Mouse (Mus musculus): Measurements from ENCODE around the gene H1fx. TPM values are rescaled to one million over a fixed set of nuclear protein-coding genes. Genes with fewer than 3 reads are reported as not detected.
"Not testable (repeated sequence)": the region's sequence is repeated elsewhere in the genome, so short reads cannot be mapped to it uniquely, and the experiment has no call there.

The H1fx gene
- total RNA-seq, 2 experiments from 2014 or later, result 56.4 to 66.3 TPM

DNA sequence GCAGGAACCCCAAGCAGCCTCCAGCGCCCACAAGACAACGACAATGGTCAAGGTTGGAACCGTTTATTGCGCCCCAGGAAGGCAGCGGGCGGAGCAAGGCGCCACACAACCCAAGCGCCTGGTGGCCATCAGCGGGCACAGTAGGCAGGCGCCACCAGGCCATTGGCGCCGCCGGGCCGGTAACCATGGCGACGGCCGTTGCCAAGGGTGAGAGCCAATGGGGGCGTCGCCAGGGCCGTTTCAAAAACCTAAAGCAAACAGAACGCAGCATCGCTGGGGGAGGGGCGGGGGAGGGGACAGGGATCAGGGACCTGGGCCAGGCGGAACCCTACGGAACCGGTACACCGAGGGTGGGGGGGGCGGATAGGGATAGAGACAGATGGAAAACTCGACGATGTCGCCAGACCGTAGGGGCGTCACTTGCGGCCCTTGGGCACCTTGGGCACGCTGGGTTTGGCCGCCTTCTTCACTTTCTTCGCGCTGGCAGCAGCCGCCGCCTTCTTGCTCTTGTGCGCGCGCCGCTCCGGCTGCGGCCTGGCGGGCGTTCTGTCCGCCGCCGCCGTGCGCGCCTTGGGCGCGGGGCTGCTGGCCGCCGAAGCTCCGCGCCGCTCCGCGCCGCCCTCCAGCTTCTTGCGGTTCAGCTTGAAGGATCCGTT is 935 bp downstream of the H1fx start:
- intact Hi-C loops (cut with DNase I), result loop anchor here (5.0 kb wide), 3 partner anchors 68 to 143 kb away; partner anchors contain the start of genes Cnbp, Gm45140, Hmces and Isy1
- peak; percentile 59 for TF ChIP-seq CTCF (IDR thresholded peaks at IDR 0.05)
- peak overlapping the region; percentile 60 for H3K4me3 ChIP-seq
- peak; percentile 83 to 86 for DNase-seq (ENCODE audit: extremely low spot score in 1 of 2, low spot score in 2 of 2)
- H3K27ac ChIP-seq, result peak overlapping the region; percentile 87

DNA sequence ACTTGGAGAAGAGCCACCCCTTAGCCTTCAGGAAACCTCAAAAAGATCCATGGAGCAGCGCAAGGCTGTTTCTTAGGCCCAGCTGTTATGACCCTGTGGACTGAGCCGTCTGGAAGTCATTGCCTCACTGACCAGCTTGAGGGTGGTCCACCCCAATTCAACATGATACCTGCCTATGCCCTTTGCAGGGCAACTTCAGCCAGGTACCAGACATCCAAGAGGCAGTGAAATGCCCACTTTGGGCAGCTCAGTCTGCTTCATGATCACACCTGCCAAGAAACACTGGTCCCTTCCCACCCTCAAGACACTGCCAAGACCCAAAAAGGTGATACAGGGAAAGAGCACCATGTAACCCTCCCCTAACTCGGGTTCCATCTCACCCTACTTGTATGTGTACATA is 1.7 kb downstream of the H1fx start:
- DNase-seq (ENCODE audit: extremely low spot score in 1 of 2, low spot score in 2 of 2), result no peak
- H3K27ac ChIP-seq, result peak overlapping the region; percentile 87; the same call in 1 of the 2 replicates
- H3K4me3 ChIP-seq, result no peak overlapping the region; the same call in 1 of the 2 replicates
- intact Hi-C loops (cut with DNase I), result loop anchor here (5.0 kb wide), 3 partner anchors 67 to 142 kb away; partner anchors contain the start of genes Cnbp, Gm45140, Hmces and Isy1
- no peak for TF ChIP-seq CTCF (IDR thresholded peaks at IDR 0.05)

DNA sequence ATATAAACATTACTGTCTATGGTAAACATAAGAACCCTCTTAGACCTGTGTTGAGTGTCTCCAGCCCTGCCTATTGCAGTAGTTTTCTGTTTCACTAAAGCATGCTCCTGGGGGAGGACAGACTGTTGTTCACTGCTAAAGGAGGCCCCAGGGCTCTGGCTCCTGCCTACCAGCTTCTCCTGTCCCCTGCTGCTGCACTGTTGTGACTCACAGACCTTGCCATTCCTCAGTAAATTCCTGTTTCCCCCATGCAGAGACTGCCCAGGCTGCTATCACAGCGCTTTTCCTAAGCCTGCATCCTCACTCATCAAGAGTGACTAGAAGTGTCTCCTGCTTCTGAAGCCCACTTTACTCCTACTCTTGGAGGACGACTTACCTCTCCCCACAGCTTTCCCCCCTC is 11.4 kb downstream of the H1fx start:
- TF ChIP-seq CTCF (IDR thresholded peaks at IDR 0.05), result no peak
- H3K27ac ChIP-seq, result no peak overlapping the region
- intact Hi-C loops (cut with DNase I), result no loop called here
- no peak for DNase-seq (ENCODE audit: extremely low spot score in 1 of 2, low spot score in 2 of 2)
- no peak overlapping the region for H3K4me3 ChIP-seq

DNA sequence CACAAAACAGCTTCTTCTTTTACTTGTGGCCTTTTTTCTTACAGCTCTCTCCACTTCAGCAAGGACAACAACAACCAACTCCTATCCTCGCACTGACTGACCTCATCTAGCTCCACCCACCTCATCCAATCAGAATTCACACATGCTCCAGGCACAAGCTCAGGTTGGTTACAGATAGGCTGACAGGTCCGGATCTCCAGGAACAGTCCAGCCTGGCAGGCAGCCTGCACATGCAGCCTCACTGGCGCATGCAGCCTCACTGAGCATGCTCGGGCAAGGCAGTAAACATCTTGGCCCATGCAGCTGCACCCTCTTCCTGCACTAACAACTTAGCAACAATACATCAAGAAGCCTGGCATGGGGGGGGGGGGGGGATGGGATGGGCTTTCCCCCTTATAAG is 19.0 kb downstream of the H1fx start:
- intact Hi-C loops (cut with DNase I); H3K4me3 ChIP-seq; DNase-seq (ENCODE audit: extremely low spot score in 1 of 2, low spot score in 2 of 2); H3K27ac ChIP-seq: not testable (repeated sequence)

DNA sequence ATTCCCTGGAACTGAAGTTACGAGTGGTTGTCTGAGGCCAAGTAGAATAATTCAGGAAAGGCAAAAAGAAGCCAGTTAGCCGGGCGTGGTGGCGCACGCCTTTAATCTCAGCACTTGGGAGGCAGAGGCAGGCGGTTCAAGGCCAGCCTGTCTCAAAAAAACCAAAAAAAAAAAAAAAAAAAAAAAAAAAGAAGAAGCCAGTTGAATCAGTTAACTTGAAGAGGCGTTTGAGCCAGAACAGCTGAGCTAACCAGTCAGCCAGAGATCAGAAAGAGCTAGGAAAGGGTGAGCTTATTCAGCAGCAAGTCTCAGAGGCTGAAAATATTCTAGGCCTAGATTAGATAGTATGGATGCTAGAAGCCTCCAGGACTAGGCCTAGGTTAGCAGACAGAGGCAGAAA is 39.3 kb downstream of the H1fx start:
- intact Hi-C loops (cut with DNase I), result no loop called here
- TF ChIP-seq CTCF (IDR thresholded peaks at IDR 0.05), result no peak
- DNase-seq (ENCODE audit: extremely low spot score in 1 of 2, low spot score in 2 of 2), result no peak
- Histone ChIP-seq H3K4me3 (no peak overlapping the region), H3K27ac (no peak overlapping the region)

DNA sequence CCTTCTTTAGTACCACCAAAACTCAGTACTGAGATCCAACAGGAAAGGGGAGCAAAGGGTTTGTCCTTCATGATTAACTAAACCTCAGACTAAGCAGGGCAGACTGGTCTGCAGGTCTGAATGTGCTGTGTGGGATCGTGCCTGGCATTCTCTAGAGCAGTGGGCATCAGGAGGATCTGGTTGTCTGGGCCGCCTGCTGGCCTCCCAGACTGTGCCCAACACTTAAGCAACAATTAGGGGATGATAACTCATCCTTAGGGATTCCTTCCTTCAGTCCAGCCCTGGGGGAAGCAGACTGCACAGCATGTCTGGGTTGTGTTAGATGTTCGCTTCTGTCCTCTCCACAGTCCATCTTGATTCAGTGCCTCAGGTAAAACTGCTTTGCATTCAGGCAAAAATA is 42.5 kb downstream of the H1fx start:
- no peak overlapping the region for H3K4me3 ChIP-seq
- TF ChIP-seq CTCF (IDR thresholded peaks at IDR 0.05), result no peak
- no peak overlapping the region for H3K27ac ChIP-seq
- no peak for DNase-seq (ENCODE audit: extremely low spot score in 1 of 2, low spot score in 2 of 2)
- intact Hi-C loops (cut with DNase I), result no loop called here

DNA sequence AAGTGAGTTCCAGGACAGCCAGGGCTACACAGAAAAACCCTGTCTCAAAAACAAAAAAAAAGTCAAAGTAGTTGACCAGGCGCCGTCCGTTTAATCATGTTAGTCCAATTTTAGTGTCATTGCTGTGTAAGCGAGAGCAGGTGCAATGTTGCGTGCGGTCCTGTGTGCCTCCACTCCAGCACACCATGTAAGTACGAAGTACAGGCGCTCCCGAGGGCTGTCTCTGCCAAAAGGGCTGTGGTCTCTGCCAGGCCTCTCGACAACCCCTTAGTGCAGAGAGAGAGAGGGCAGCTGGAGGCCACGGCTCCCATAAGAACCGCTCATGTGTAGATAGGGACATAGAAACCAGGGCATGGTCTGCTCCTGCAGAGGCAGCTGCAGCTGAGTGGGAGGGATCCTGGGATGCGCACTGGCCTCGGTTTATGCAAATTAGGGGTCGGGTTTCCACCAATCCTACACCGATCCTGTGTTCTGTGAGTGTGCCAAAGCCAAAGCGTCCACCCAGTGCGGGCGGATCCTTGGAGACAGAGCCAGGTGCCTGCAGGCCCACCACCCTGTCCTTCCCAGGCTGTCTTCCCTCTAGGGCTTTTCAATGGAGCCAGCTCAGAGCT is 44.2 kb downstream of the H1fx start:
- H3K4me3 ChIP-seq, result no peak overlapping the region
- no peak for TF ChIP-seq CTCF (IDR thresholded peaks at IDR 0.05)
- DNase-seq (ENCODE audit: extremely low spot score in 1 of 2, low spot score in 2 of 2), result no peak
- intact Hi-C loops (cut with DNase I), result no loop called here
- H3K27ac ChIP-seq, result no peak overlapping the region

DNA sequence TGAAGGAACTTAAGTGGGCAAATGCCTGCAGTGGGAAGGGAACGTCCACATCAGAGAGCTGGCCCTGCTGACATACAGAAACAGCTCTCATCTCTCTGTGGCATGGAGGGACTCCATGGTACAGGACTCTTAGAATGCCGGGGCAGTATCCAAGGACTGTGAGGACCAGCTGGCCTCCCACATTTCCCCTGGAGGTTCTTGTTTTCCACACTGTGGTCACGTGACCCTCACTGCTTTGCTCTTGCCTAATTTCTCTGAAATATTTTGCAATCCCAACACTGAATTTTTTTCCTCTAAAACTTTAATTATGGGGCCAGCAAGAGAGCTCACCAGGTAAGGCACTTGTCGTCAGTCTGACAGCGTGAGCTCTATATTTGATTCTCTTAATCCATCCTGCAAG is 46.4 kb downstream of the H1fx start:
- Histone ChIP-seq H3K27ac (no peak overlapping the region), H3K4me3 (no peak overlapping the region)
- no peak for DNase-seq (ENCODE audit: extremely low spot score in 1 of 2, low spot score in 2 of 2)
- TF ChIP-seq CTCF (IDR thresholded peaks at IDR 0.05), result no peak
- intact Hi-C loops (cut with DNase I), result no loop called here

Small RNA genes lying within 50 kb of the gene (microRNA-seq; reads per million reads assigned to microRNA genes)
- gene Gm47286, result 0.24 to 1.9 reads per million in 2 experiments

Other genes starting within 250 kb of the H1fx start
- 1 to 10 TPM in 1 of 2 experiments, under 1 TPM in 1; 0.54 to 1.4 TPM for gene Gp9, start 203.6 kb downstream of the H1fx start, total RNA-seq (2021)
- gene Rab43, start 169.5 kb downstream of the H1fx start, total RNA-seq (2021), result 10 to 100 TPM; 14.4 to 14.7 TPM
- gene Gm45140, start 145.8 kb downstream of the H1fx start, total RNA-seq (2021), result 1 to 10 TPM; 2.7 to 3.5 TPM
- 10 to 100 TPM; 35.8 to 40.6 TPM for gene Isy1, start 142.8 kb downstream of the H1fx start, total RNA-seq (2021)
- gene Cnbp, start 130.5 kb downstream of the H1fx start, total RNA-seq (2021), result 100 to 1,000 TPM; 255 to 275 TPM
- 100 to 1,000 TPM; 232 TPM for gene Copg1, start 93.8 kb downstream of the H1fx start, total RNA-seq (2021)
- 10 to 100 TPM; 27.5 to 28.6 TPM for gene Hmces, start 67.7 kb downstream of the H1fx start, total RNA-seq (2021)
- gene Rab7, start 63.6 kb upstream of the H1fx start, total RNA-seq (2021), result 100 to 1,000 TPM; 314 to 317 TPM
- 100 to 1,000 TPM; 172 to 184 TPM for gene Rpn1, start 102.8 kb upstream of the H1fx start, total RNA-seq (2021)
- 1 to 10 TPM; 8.4 to 8.5 TPM for gene Gata2, start 212.3 kb upstream of the H1fx start, total RNA-seq (2021)
- not detected for gene Dnajb8, start 240.6 kb upstream of the H1fx start, total RNA-seq (2021)

Measured in left cerebral cortex, adult 2 months (tissue).